Mouse (Mus musculus): ENCODE data around the gene Selenof.

Gene Selenof

GRCm38 (mm10) chr3:144565212-144565611, 4.9 kb upstream of the Selenof start:
- DNase-seq: no peak

- DNase-seq: peak; percentile 32
Observed at GRCm38 (mm10) chr3:144568861-144569361, 1.2 kb upstream of the Selenof start.

GRCm38 (mm10) chr3:144569401-144569971, 618 bp upstream of the Selenof start:
- DNase-seq: no peak

GRCm38 (mm10) chr3:144570816-144571487, 848 bp downstream of the Selenof start:
- no peak for DNase-seq

GRCm38 (mm10) chr3:144574256-144574655, 4.2 kb downstream of the Selenof start:
- DNase-seq: no peak

GRCm38 (mm10) chr3:144577366-144578340, 7.5 kb downstream of the Selenof start:
- DNase-seq: no peak

GRCm38 (mm10) chr3:144578921-144579320, 8.8 kb downstream of the Selenof start:
- DNase-seq: no peak

GRCm38 (mm10) chr3:144579796-144580195, 9.7 kb downstream of the Selenof start:
- DNase-seq: no peak

GRCm38 (mm10) chr3:144580281-144580680, 10.2 kb downstream of the Selenof start:
- no peak for DNase-seq

GRCm38 (mm10) chr3:144581842-144582241, 11.7 kb downstream of the Selenof start:
- no peak for DNase-seq

GRCm38 (mm10) chr3:144582306-144582705, 12.2 kb downstream of the Selenof start:
- DNase-seq: no peak

GRCm38 (mm10) chr3:144583789-144584188, 13.7 kb downstream of the Selenof start:
- no peak for DNase-seq

GRCm38 (mm10) chr3:144584789-144585553, 14.9 kb downstream of the Selenof start:
- DNase-seq: no peak

GRCm38 (mm10) chr3:144586731-144587130, 16.6 kb downstream of the Selenof start:
- DNase-seq: no peak

GRCm38 (mm10) chr3:144589189-144589890, 19.2 kb downstream of the Selenof start:
- no peak for DNase-seq

GRCm38 (mm10) chr3:144592992-144593785, 23.1 kb downstream of the Selenof start:
- no peak for DNase-seq

- DNase-seq: peak; percentile 1
Observed at GRCm38 (mm10) chr3:144597121-144597520, 27.0 kb downstream of the Selenof start.

GRCm38 (mm10) chr3:144597790-144598467, 27.8 kb downstream of the Selenof start:
- no peak for DNase-seq

GRCm38 (mm10) chr3:144602413-144602812, 32.3 kb downstream of the Selenof start:
- DNase-seq: no peak

- no peak for DNase-seq
Observed at GRCm38 (mm10) chr3:144602819-144603218, 32.7 kb downstream of the Selenof start.

All from thymus, postnatal 4 days (tissue).